Mouse (Mus musculus) midbrain, embryonic 12.5 days (tissue): ENCODE data around the gene Tmem262. TPM values are rescaled to one million over a fixed set of nuclear protein-coding genes. Genes with fewer than 3 reads are reported as not detected.

Experiments used
- ATAC-seq: fragments of 200-750 bp; cut with Nextera tagmentation; 2 replicates; pipeline ENCODE4 v1.8.0; 2017; ENCODE audit warnings: low read depth, moderate TSS enrichment, moderate library complexity; ENCODE audit not compliant: low FRiP score
- H3K27ac ChIP-seq: fragments of 300-500 bp; sonication (generic); replicated peaks from 2 replicates; pipeline ENCODE4 v1.5.1; 2016; ENCODE audit warnings: mild to moderate bottlenecking
- H3K27me3 ChIP-seq: fragments of 300-500 bp; sonication (generic); 2 replicates; pipeline ENCODE4 v1.6.1; 2016; ENCODE audit warnings: mild to moderate bottlenecking
- H3K36me3 ChIP-seq: fragments of 300-500 bp; sonication (generic); 2 replicates; pipeline ENCODE4 v1.6.1; 2016
- H3K4me1 ChIP-seq: fragments of 300-500 bp; sonication (generic); 2 replicates; pipeline ENCODE4 v1.6.1; 2016
- H3K4me2 ChIP-seq: fragments of 300-500 bp; sonication (generic); replicated peaks from 2 replicates; pipeline ENCODE4 v1.6.1; 2016; ENCODE audit warnings: mild to moderate bottlenecking, moderate library complexity
- H3K4me3 ChIP-seq: fragments of 300-500 bp; sonication (generic); 2 replicates; pipeline ENCODE4 v1.5.1; 2016; ENCODE audit warnings: mild to moderate bottlenecking
- H3K9ac ChIP-seq: fragments of 300-500 bp; sonication (generic); replicated peaks from 2 replicates; pipeline ENCODE4 v1.6.1; 2016; ENCODE audit warnings: mild to moderate bottlenecking, moderate library complexity
- H3K9me3 ChIP-seq: fragments of 300-500 bp; sonication (generic); 2 replicates; pipeline ENCODE4 v1.6.1; 2016; ENCODE audit warnings: mild to moderate bottlenecking
- WGBS: fragments of 180-500 bp; shearing (Covaris S2); methylation state at CpG from one replicate; pipeline ENCODE4 v1.1.7; 2016; 5-methylcytosine and 5-hydroxymethylcytosine counted together
- polyA plus RNA-seq: library from polyadenylated mRNA; unstranded; fragments of >200 nt; fragmentation: Nextera tagmentation; extraction: Ambion mirVana; gene quantifications from 2 replicates; pipeline ENCODE4 v1.2.1, GENCODE M21; 2016

The Tmem262 gene
- polyA plus RNA-seq, 1 experiment from 2014 or later = not detected

DNA sequence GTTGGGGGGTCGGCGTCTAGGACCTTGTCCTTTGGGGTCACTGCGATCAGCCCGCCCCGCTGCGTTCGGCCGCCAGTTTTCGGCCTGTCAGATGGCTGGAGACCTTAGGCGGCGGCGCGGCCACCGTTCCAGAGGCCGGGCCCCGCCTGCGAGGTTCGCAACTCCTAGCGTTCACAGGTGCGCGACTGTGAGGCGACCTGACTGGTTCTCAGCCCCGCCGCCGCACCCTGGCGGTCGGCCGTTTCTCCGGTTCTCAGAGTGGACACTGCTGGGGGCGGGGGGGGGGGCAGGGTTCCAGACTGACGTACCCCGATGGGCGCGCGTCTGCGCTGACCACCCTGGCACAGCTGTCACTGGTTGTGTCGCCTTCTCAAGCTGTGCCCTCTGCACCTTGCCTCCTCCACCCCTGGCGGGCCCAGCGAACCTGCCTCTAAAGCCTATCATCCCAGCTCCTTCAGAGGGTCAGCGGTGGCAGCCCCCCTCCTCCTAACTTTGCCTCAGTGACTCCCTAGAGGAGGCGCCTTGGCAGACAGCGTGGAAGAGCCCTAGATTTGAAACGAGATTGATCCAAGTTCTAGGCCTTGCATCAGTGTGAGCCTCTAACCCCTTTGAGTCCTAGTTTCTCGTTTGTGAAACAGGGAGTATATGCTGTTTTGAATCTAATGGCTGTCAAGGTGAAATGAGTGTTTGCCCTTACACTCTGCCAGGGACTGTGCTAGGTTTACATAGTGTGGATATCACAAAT lies 32.5 kb upstream of the Tmem262 start:
- peaks cover 42% of the 10 kb centered on the region for H3K36me3 ChIP-seq

DNA sequence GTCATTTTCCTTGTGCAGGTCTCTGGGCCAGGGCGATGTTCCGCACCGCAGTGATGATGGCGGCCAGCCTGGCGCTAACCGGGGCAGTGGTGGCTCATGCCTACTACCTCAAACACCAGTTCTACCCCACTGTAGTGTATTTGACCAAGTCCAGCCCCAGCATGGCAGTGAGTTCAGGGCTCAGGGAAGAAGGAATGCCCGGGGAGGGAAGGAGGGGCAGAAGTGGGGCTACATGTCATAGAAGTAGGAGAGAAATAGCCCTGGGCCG lies 32.0 kb upstream of the Tmem262 start:
- no peaks in the 10 kb centered on the region for H3K27me3 ChIP-seq
- no peak for ATAC-seq
- peak overlapping the region; percentile 99 for H3K4me2 ChIP-seq
- peak overlapping the region; percentile 91 for H3K9ac ChIP-seq
- no peak overlapping the region for H3K27ac ChIP-seq
- 87% methylated on average over 8 of the region's 8 CpGs for WGBS
- H3K9me3 ChIP-seq = no peaks in the 10 kb centered on the region
- H3K4me1 ChIP-seq = peaks cover 21% of the 10 kb centered on the region
- peak overlapping the region; percentile 97 for H3K4me3 ChIP-seq
- peaks cover 47% of the 10 kb centered on the region for H3K36me3 ChIP-seq

More for the DNA sequence above, 32.5 kb upstream of the Tmem262 start:
- no peaks in the 10 kb centered on the region for H3K9me3 ChIP-seq
- no peaks in the 10 kb centered on the region for H3K27me3 ChIP-seq
- peak overlapping the region; percentile 99 for H3K27ac ChIP-seq
- peaks cover 21% of the 10 kb centered on the region for H3K4me1 ChIP-seq
- H3K9ac ChIP-seq = peak overlapping the region; percentile 91
- peak; percentile 38 for ATAC-seq
- WGBS = 2% methylated on average over 44 of the region's 44 CpGs
- H3K4me2 ChIP-seq = peak overlapping the region; percentile 99
- peak overlapping the region; percentile 97 for H3K4me3 ChIP-seq

DNA sequence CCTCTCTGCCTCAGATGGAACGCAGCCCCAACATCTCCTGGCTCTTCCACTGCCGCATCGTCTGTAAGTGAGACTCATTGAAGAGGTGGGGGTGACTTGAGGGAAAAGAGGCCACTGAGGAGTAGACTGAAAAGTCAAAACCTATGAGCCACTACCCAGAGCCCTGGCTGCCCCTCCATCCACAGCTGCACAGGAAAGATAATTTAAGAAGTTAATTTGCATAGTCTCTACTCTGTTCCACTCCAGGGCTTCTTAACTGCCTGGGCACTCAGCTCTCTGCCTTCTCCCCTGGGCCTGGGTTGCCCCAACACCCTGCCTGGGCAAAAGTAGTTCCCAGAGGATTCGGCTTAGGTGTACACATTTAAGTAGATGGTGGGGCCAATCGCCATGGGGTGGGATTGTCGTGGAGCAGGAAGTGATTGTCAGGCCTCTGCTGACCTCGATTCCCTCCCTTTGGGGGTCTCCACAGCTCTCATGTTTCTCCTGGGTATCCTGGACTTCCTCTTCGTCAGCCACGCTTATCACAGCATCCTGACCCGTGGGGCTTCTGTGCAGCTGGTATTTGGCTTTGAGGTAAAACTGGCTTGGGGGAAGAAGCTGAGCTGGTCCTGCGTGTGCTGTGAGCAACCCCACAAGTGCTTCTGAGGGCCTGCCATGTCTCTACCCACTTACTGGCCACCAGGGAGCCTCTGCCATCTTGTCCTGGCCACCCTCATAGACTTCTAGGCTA lies 31.0 kb upstream of the Tmem262 start:
- H3K4me2 ChIP-seq = no peak overlapping the region
- H3K4me1 ChIP-seq = peaks cover 21% of the 10 kb centered on the region
- no peak overlapping the region for H3K9ac ChIP-seq
- no peak overlapping the region for H3K27ac ChIP-seq
- H3K4me3 ChIP-seq = 0 out of 2 replicates have a peak overlapping the region, but pooled peaks have one; percentile 97
- H3K9me3 ChIP-seq = no peaks in the 10 kb centered on the region
- WGBS = 91% methylated on average over 11 of the region's 11 CpGs
- no peaks in the 10 kb centered on the region for H3K27me3 ChIP-seq
- ATAC-seq = no peak
- peaks cover 57% of the 10 kb centered on the region for H3K36me3 ChIP-seq

DNA sequence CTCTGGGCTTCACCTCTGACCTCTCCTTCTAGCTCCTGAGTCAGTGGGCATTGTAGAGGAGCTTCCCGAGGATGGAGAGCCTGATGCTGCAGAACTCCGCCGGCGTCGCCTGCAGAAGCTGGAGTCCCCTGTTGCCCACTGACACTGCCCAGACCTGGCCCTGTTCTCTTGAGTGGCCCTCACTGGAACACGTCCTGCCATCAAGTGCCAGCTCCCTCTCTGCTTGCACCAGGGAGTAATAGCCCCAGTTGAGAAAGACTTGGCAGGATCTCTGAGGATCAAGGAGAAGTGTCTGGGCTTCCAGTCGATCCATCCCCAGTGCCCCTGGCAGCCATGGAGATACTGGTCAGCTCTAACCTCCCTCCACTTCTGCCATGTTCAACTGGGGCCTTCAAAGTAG lies 27.3 kb upstream of the Tmem262 start:
- no peaks in the 10 kb centered on the region for H3K9me3 ChIP-seq
- no peaks in the 10 kb centered on the region for H3K27me3 ChIP-seq
- H3K4me1 ChIP-seq = peaks cover 21% of the 10 kb centered on the region
- no peak overlapping the region for H3K4me2 ChIP-seq
- no peak overlapping the region for H3K27ac ChIP-seq
- 90% methylated on average over 7 of the region's 7 CpGs for WGBS
- ATAC-seq = no peak
- H3K4me3 ChIP-seq = no peak overlapping the region
- H3K36me3 ChIP-seq = peaks cover 77% of the 10 kb centered on the region
- no peak overlapping the region for H3K9ac ChIP-seq

DNA sequence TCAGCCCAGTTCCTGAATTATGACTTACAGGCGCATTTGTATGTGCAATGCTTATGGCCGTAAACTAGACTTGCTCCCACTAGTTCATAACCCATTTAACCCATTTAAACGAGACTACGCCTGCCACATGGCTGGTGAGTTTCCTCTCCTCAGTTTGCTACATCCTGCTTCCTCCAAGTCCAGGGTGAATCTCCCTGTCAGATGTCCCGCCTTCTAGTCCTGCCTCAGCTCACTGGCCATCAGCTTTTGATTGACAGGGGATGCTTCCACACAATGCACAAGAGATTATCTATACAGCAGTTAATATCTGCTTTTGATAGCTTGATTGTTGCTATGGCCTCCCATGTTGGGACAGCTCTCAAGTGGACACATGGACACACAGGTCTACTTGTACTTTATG lies 25.5 kb upstream of the Tmem262 start:
- Histone ChIP-seq H3K9me3 (no peaks in the 10 kb centered on the region), H3K4me2 (no peak overlapping the region), H3K9ac (no peak overlapping the region), H3K4me3 (no peak overlapping the region), H3K4me1 (peaks cover 20% of the 10 kb centered on the region), H3K27ac (no peak overlapping the region), H3K36me3 (peaks cover 72% of the 10 kb centered on the region), H3K27me3 (no peaks in the 10 kb centered on the region)
- 93% methylated on average over 5 of the region's 5 CpGs for WGBS
- ATAC-seq = no peak

DNA sequence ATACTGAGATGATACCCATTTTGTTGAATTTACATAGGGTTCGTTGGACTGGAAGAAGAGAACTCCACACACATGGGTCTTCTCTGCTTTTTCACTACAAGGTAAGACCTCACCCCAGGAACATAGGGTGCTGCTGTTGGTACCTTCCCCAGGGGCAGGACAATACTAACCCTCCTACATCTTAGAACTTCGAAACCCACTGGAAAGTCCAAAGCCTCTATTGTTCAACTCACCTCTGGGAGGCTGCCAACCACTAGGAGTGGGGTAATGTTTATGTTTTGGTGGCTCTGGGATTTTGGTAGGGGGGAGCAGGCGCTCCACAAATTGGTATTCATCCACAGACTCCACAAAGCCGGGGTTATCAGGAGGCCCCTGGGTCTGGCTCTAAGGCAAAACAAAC lies 23.1 kb upstream of the Tmem262 start:
- Histone ChIP-seq H3K27ac (no peak overlapping the region), H3K36me3 (peaks cover 54% of the 10 kb centered on the region), H3K4me1 (peaks cover 27% of the 10 kb centered on the region), H3K4me2 (peak overlapping the region; percentile 82), H3K9ac (peak overlapping the region; percentile 78), H3K9me3 (no peaks in the 10 kb centered on the region), H3K4me3 (peak overlapping the region; percentile 84), H3K27me3 (no peaks in the 10 kb centered on the region)
- ATAC-seq = no peak
- 59% methylated on average over 4 of the region's 4 CpGs for WGBS

DNA sequence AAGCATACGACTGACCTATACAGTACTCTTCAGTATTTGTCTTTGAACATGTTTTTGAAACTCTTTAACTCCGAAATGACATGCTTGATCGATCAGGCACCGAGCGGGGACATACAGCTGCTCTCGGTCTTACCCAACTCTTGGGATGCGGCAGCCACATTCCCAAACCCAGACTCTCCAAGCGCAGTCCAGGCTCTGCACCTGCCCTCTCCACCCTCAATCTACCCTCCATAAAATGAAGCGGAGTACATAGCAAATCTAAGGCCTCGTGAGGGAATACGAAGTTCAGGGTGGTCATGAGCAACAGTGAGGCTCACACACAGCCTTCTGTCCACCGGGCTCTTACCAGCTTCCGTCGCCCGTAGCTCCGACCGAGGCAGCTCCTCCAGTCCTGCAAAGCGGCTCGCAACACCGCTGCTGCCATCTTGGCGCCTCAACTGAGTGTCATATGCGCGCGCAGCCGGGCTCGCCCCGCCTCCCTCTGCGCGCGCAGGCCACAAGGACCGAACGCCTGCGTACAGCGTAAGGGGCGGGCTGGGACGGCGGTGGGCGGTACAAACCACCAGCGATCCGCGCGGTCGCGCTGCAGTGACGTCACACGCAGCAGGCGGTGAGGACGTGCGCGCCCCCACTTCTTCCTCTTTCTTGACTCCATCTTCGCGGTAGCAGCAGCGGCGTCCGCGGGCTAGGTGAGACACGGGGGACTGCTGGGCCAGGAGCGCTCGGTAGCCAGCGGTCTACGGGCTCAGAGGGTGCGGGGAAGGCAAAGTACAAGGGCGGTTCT lies 22.3 kb upstream of the Tmem262 start, which contains the start of the genes Mrpl49 and Fau:
Mrpl49 (minus strand) TSS at position 473 of the 784 bp plus-strand sequence.
Fau (plus strand) TSS at position 532 of the 784 bp plus-strand sequence.
- Histone ChIP-seq H3K27ac (peak within 1 kb of the TSS; percentile 70), H3K4me3 (peak within 1 kb of the TSS; percentile 84), H3K4me1 (peaks cover 35% of the 10 kb centered on the region), H3K9me3 (no peaks in the 10 kb centered on the region), H3K27me3 (no peaks in the 10 kb centered on the region), H3K9ac (peak within 1 kb of the TSS; percentile 86), H3K4me2 (peak within 1 kb of the TSS; percentile 82), H3K36me3 (peaks cover 46% of the 10 kb centered on the region)
- ATAC-seq = peak; percentile 87
- WGBS = under 1% methylated on average over 62 of the region's 63 CpGs

DNA sequence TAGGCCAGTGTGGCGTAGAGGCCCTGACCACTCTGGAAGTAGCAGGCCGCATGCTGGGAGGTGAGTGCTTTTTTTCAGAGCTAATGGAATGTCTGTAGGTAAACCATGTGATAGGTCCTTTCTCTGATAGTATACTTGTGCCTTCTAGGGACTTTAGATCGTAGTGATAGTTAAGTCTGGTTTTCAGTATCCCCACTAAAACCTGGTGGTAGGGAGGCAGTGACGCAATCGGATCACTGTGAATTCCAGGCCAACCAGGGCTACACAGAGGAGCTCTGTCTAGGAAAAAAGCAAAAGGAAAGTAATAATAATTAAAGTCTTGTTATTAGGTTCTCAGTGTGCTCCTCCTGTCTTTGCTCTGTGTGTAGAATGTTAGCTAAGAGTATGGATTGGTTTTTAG lies 21.3 kb upstream of the Tmem262 start:
- Histone ChIP-seq H3K27me3 (no peaks in the 10 kb centered on the region), H3K9ac (peak overlapping the region; percentile 86), H3K9me3 (no peaks in the 10 kb centered on the region), H3K4me3 (peak overlapping the region; percentile 84), H3K4me2 (peak overlapping the region; percentile 82), H3K27ac (peak overlapping the region; percentile 70; the same call in 1 of the 2 replicates), H3K4me1 (peaks cover 40% of the 10 kb centered on the region), H3K36me3 (peaks cover 36% of the 10 kb centered on the region)
- 34% methylated on average over 5 of the region's 5 CpGs for WGBS
- ATAC-seq = no peak

DNA sequence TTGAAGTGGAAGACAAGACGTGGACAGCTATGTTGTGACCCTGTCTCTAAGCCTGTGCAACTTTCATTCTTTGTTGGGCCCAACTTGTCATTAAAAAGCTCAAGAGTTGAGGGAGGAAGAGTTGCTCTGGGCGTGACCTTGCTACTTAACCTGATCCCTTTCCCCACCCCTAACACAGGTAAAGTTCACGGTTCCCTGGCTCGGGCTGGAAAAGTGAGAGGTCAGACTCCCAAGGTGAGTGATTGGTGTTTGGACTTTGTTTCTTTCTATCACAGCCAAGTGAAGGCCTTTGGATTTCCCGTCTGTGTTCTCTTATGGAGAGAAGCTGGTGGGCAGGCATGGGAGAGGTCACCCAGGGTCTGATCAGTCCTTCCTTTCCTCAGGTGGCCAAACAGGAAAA lies 20.9 kb upstream of the Tmem262 start:
- ATAC-seq = no peak
- no peaks in the 10 kb centered on the region for H3K9me3 ChIP-seq
- H3K27ac ChIP-seq = no peak overlapping the region
- peak overlapping the region; percentile 84 for H3K4me3 ChIP-seq
- no peaks in the 10 kb centered on the region for H3K27me3 ChIP-seq
- 87% methylated on average over 5 of the region's 5 CpGs for WGBS
- H3K4me1 ChIP-seq = peaks cover 42% of the 10 kb centered on the region
- peaks cover 31% of the 10 kb centered on the region for H3K36me3 ChIP-seq
- H3K9ac ChIP-seq = peak overlapping the region; percentile 86; the same call in 1 of the 2 replicates
- H3K4me2 ChIP-seq = peak overlapping the region; percentile 82

DNA sequence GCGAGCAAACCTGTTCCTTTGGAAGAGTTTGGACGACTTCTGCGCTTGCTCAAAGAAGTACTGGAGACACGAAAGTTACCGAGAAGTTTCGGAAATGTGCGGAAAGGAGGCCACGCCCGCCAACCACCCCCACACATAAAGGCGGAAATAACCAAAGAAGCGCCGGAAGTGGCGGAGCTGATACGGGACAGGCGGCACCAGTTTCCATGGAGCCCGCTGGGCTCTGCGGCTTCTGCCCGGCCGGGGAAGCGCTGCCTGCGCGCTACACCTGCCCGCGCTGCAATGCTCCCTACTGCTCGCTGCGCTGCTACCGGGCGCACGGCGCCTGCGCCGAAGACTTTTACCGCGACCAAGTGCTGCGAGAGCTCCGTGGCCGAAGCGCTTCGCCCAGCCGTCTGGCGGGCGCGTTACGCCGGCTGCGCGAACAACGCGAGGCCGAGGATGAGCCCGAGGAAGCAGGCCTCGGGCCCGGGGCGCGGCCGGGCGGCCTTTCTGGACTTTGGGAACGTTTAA lies 18.8 kb upstream of the Tmem262 start, which contains the start of gene Znhit2:
Znhit2 (plus strand) TSS at position 172 of the 513 bp plus-strand sequence.
- H3K4me1 ChIP-seq = peaks cover 43% of the 10 kb centered on the region
- peak within 1 kb of the TSS; percentile 86 for H3K9ac ChIP-seq
- under 1% methylated on average over 58 of the region's 58 CpGs for WGBS
- no peaks in the 10 kb centered on the region for H3K9me3 ChIP-seq
- peak within 1 kb of the TSS; percentile 99 for H3K4me2 ChIP-seq
- H3K4me3 ChIP-seq = peak within 1 kb of the TSS; percentile 69
- H3K36me3 ChIP-seq = peaks cover 13% of the 10 kb centered on the region
- peak; percentile 53 for ATAC-seq
- H3K27me3 ChIP-seq = no peaks in the 10 kb centered on the region
- H3K27ac ChIP-seq = peak within 1 kb of the TSS; percentile 94

DNA sequence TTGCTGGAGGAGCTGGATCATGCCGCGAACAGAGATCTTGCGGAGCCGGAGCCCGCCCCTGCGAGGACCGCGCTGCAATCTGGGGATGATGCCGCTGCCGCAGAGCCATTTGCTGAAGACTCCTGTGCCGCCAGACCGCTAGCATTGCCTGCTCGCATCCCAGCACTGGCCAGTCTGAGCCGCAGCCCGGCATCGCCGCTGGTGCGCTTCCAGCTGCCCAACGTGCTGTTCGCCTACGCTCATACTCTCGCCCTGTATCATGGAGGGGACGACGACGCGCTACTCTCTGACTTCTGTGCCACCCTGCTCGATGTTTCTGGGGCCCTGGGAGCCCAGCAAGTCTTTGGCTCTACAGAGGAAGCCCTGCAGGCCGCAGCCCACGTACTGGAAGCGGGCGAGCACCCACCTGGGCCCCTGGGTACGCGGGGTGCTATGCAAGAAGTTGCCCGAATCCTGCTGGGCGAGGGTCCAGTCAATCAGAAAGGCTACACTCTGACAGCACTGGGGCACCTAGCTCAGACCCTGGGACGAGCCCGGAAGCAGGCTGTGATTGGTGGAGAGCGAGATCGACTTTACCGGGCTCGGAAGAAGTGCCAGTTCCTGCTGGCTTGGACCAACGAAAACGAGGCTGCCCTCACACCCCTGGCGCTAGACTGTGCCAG lies 18.1 kb upstream of the Tmem262 start:
- peaks cover 13% of the 10 kb centered on the region for H3K36me3 ChIP-seq
- H3K4me2 ChIP-seq = peak overlapping the region; percentile 99
- peak overlapping the region; percentile 94 for H3K27ac ChIP-seq
- H3K4me3 ChIP-seq = peak overlapping the region; percentile 69
- 0 out of 2 replicates have a peak, but pooled peaks have one; percentile 0 for ATAC-seq
- H3K4me1 ChIP-seq = peaks cover 43% of the 10 kb centered on the region
- peak overlapping the region; percentile 86 for H3K9ac ChIP-seq
- WGBS = 3% methylated on average over 44 of the region's 44 CpGs
- H3K9me3 ChIP-seq = no peaks in the 10 kb centered on the region
- H3K27me3 ChIP-seq = no peaks in the 10 kb centered on the region
